Mouse (Mus musculus): ENCODE measurements around the gene Stkld1. TPM values are rescaled to one million over a fixed set of nuclear protein-coding genes. Genes with fewer than 3 reads are reported as not detected.

The Stkld1 gene
- polyA plus RNA-seq, 1 experiment from 2014 or later, result not detected

DNA sequence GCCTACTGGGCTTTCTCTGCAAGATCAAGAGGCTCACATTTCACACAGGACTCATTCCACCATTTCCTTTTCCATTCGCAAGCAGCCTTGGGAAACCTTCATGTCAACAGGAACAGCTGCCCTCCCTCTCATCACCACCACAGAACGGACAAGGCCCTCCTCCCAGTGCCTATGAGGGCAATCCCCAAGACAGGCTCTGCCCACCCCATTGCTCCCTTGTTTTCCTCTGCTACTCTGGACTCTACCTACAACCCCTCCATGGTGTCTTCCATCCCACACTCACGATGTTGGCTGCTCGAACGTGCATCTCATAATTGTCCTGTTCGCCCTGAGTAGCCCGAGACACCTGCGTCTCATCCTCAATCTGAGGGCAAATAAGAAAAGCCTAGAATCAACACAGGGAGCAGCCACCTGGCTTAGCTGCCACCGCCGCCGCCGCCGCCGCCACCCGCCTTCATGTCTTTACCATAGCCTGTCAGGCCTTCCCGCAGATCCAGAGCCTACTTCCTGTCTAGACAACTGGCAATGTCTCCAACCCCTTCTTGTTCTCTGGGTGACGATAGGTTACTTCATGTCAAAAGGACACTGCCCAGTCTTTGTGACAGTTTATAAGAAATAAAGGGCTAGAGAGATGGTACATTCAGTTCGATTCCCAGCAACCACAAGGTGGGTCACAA lies 25.0 kb upstream of the Stkld1 start:
- peak overlapping the region; percentile 60 for H3K4me2 ChIP-seq (replicated peaks)
- no peak for ATAC-seq
- peaks cover 25% of the 10 kb centered on the region for H3K4me1 ChIP-seq (replicated peaks)
- no peaks in the 10 kb centered on the region for H3K27me3 ChIP-seq (replicated peaks)
- WGBS, result 63% methylated on average over 18 of the region's 18 CpGs
- H3K9ac ChIP-seq, result peak overlapping the region; percentile 33
- H3K27ac ChIP-seq, result no peak overlapping the region
- no peaks in the 10 kb centered on the region for H3K9me3 ChIP-seq
- H3K36me3 ChIP-seq, result peaks cover 29% of the 10 kb centered on the region
- peak overlapping the region; percentile 60 for H3K4me3 ChIP-seq (replicated peaks)

DNA sequence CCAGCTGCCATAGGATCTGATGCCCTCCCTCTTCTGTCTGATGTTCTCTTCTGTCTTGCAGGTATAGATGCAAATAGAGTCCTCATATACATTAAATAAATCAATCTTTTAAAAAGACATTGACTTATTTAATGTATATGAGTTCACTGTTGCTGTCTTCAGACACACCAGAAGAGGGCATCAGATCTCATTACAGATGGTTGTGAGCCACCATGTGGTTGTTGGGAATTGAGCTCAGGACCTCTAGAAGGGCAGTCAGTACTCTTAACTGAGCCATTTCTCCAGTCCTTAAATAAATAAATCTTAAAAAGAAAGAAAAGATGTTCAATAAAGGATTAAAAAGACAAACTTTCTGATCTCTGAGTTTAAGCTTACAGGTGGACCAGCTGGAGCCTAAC lies 24.5 kb upstream of the Stkld1 start:
- H3K27ac ChIP-seq, result peak overlapping the region; percentile 81; the same call in 1 of the 2 replicates
- H3K9ac ChIP-seq, result peak overlapping the region; percentile 63
- no peaks in the 10 kb centered on the region for H3K27me3 ChIP-seq (replicated peaks)
- peak overlapping the region; percentile 60 for H3K4me3 ChIP-seq (replicated peaks)
- no peak for ATAC-seq
- peaks cover 30% of the 10 kb centered on the region for H3K36me3 ChIP-seq
- no peaks in the 10 kb centered on the region for H3K9me3 ChIP-seq
- peaks cover 22% of the 10 kb centered on the region for H3K4me1 ChIP-seq (replicated peaks)
- H3K4me2 ChIP-seq (replicated peaks), result peak overlapping the region; percentile 60

DNA sequence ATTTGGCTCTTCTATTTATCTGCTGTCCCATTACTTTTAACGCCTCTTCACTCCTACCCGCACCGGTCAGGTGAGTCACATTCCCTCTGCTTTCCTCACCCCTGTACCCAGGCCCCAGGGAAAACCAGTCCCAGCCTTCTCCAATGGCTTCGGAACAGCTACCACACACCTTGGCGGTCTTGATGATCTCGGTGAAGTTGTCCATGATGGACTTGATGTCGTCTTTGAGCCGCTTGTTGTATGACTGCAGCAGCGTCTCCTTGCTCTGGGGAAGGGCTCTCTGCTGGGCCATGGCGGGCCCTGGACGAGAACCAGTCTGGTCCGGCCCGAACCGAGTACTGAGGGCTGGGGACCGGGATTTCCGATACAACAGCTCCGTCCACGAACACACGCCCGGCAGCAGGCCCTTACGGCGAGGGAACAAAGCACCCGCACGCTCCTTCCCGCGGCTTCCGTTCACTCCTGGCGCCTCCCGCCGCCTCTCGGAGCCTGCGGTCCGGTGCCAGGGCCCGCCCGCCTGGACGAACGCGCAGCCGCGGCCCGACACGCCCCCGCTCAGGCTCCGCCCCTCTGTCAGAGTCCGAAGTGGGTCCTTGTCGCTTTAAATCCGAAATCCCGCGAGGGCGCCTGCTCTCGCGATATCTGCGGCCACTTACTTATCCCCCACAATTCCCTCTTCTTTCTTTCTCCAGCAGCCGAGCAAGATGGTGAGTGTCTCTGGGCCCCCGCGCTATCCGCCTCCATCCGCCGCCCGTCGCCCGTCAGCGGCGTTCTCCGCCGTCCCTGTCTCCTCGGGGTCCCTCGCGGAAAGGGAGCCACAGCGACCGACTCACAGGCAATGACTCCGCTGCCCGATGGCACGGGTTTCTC lies 23.5 kb upstream of the Stkld1 start, which contains the start of the genes Med22 and Rpl7a:
Gene Med22 (minus strand): TSS at position 554 of the 870 bp plus-strand sequence.
Gene Rpl7a (plus strand): TSS at position 641 of the 870 bp plus-strand sequence.
- Histone ChIP-seq H3K27me3 (replicated peaks) (no peaks in the 10 kb centered on the region), H3K4me1 (replicated peaks) (peaks cover 27% of the 10 kb centered on the region), H3K4me3 (replicated peaks) (peak within 1 kb of the TSS; percentile 60), H3K27ac (peak within 1 kb of the TSS; percentile 88), H3K9me3 (no peaks in the 10 kb centered on the region), H3K9ac (peak within 1 kb of the TSS; percentile 81), H3K36me3 (peaks cover 30% of the 10 kb centered on the region), H3K4me2 (replicated peaks) (peak within 1 kb of the TSS; percentile 84)
- ATAC-seq, result peak; percentile 96
- WGBS, result 0% methylated on average over 73 of the region's 74 CpGs

DNA sequence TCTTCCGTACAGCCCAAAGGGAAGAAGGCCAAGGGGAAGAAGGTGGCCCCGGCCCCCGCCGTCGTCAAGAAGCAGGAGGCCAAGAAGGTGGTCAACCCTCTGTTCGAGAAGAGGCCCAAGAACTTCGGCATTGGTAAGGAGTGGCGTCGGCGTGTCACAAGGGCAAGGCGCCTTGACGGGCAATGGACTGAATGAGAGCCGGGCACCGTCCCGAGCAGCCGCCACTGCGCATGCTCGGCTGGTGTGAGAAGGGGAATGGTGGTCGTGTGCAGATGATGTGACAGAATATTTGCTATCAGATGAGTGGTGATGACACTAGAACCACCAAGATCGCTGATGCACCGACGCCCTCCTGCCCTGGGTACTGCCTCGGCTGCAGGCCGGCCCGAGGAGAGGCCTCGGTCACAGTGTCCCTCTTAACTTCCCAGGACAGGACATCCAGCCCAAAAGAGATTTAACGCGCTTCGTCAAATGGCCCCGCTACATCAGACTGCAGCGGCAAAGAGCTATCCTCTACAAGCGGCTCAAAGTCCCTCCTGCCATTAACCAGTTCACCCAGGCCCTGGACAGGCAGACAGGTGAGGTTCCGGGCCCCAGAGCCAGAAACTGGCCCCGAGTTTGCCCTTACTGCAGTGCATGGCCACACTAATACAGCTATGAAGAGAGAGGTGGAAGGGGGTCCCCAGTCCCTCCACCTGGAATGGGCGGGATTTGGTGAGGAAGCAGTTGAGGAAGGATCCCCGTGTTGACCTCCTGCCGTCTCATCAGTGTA lies 22.7 kb upstream of the Stkld1 start:
- Histone ChIP-seq H3K27ac (peak overlapping the region; percentile 88), H3K9me3 (no peaks in the 10 kb centered on the region), H3K4me2 (replicated peaks) (peak overlapping the region; percentile 84), H3K9ac (peak overlapping the region; percentile 81), H3K36me3 (peaks cover 27% of the 10 kb centered on the region), H3K4me1 (replicated peaks) (peaks cover 31% of the 10 kb centered on the region), H3K27me3 (replicated peaks) (no peaks in the 10 kb centered on the region), H3K4me3 (replicated peaks) (peak overlapping the region; percentile 60)
- ATAC-seq, result peak; percentile 29
- WGBS, result 2% methylated on average over 37 of the region's 37 CpGs

DNA sequence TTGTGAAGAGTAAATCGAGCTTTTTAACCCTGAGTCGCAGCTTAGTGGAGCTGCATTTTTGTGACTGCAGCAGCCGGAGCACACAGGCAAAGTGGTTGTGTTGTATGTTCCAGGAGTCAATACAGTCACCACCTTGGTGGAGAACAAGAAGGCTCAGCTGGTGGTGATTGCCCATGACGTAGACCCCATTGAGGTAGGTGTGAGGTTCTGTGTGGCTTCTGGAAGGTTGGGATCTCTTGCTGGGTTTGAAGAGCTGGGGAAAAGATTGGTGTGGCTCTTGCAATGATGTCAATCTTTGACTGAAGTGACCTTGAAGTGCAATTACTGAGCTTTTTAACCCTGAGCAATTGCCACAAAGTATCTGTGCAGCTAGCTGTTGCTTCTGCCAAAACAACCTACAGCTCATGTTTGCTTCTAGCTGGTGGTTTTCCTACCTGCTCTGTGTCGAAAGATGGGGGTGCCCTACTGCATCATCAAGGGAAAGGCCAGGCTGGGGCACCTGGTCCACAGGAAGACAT lies 21.5 kb upstream of the Stkld1 start:
- Histone ChIP-seq H3K36me3 (peaks cover 18% of the 10 kb centered on the region), H3K27ac (no peak overlapping the region), H3K4me2 (replicated peaks) (peak overlapping the region; percentile 84), H3K9me3 (no peaks in the 10 kb centered on the region), H3K27me3 (replicated peaks) (no peaks in the 10 kb centered on the region), H3K9ac (peak overlapping the region; percentile 81), H3K4me3 (replicated peaks) (peak overlapping the region; percentile 60), H3K4me1 (replicated peaks) (peaks cover 35% of the 10 kb centered on the region)
- WGBS, result 58% methylated on average over 5 of the region's 5 CpGs
- ATAC-seq, result no peak

DNA sequence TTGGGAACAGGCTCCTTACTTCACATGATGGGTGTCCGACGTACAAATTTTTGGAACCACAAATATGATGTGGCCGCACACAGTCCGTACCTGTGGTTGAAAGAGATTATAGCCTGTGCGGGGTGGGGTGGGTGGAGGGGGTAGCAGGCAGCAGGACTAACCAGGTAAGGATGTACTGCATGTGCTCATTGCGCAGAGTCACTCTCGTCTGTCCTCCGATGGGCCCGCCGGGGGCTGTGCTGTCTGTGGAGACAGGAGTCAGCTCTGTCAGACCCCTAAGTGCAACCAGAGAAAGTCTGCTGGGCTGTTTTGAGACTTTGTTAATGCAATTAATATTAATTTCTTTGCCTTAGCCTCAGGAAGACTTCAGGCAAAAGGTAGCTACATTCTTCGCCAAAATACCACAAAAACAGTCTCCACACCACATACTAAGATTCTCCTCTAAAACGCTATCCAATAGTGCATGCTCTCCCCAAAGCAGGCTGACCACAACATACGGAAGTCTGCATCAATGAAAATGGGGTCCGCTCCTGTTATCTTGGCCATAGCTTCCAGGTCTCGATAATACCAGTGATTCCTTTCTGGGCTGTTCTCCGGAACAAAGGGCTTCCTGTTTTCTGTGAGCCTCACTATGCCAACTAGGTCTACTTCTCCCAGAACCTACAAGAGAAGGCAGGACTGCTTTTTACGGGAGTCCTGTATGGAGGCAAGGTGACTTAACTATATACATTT lies 20.3 kb upstream of the Stkld1 start:
- Histone ChIP-seq H3K4me1 (replicated peaks) (peaks cover 39% of the 10 kb centered on the region), H3K4me3 (replicated peaks) (no peak overlapping the region), H3K9me3 (no peaks in the 10 kb centered on the region), H3K27ac (no peak overlapping the region), H3K4me2 (replicated peaks) (no peak overlapping the region), H3K27me3 (replicated peaks) (no peaks in the 10 kb centered on the region), H3K9ac (no peak overlapping the region), H3K36me3 (peaks cover 18% of the 10 kb centered on the region)
- 85% methylated on average over 17 of the region's 17 CpGs for WGBS
- no peak for ATAC-seq

DNA sequence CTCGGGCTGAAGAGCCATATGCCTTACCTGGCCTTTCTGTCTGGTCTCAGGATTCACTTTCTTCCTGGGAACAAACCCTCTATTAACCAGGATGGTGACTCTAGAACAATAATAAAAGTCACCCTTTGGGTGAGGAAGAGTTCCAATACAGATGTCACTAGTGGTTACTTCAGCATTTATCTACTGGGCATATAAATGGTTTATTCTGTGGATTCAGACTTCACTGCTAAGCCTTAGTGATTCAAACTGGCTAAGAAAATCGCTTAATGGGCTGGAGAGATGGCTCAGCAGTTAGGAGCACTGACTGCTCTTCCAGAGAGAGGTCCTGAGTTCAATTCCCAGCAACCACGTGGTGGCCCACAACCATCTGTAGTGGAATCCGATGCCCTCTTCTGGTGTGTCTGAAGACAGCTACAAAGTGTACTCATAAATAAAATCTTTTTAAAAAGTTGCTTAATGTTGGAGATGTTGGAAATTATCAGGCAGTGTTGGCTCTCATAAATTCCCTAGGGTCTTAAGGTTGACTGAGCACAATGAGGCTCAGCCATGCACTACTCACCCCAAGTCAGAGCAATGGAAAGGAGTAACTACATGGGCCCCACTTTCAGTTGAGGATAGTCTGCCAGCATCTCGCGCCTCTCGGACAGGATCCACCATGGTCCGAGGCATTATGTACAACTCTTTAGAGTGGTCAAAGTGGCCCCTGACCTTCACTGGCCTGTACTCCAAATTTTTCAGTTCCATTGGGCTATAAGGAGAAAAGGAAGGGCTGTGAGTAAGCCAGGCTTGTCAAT lies 19.5 kb upstream of the Stkld1 start:
- no peak overlapping the region for H3K4me3 ChIP-seq (replicated peaks)
- peak overlapping the region; percentile 89; the same call in 1 of the 2 replicates for H3K4me2 ChIP-seq (replicated peaks)
- H3K4me1 ChIP-seq (replicated peaks), result peaks cover 32% of the 10 kb centered on the region
- H3K9me3 ChIP-seq, result no peaks in the 10 kb centered on the region
- peaks cover 23% of the 10 kb centered on the region for H3K36me3 ChIP-seq
- no peak for ATAC-seq
- no peak overlapping the region for H3K27ac ChIP-seq
- H3K9ac ChIP-seq, result no peak overlapping the region
- H3K27me3 ChIP-seq (replicated peaks), result no peaks in the 10 kb centered on the region
- WGBS, result 64% methylated on average over 8 of the region's 8 CpGs

DNA sequence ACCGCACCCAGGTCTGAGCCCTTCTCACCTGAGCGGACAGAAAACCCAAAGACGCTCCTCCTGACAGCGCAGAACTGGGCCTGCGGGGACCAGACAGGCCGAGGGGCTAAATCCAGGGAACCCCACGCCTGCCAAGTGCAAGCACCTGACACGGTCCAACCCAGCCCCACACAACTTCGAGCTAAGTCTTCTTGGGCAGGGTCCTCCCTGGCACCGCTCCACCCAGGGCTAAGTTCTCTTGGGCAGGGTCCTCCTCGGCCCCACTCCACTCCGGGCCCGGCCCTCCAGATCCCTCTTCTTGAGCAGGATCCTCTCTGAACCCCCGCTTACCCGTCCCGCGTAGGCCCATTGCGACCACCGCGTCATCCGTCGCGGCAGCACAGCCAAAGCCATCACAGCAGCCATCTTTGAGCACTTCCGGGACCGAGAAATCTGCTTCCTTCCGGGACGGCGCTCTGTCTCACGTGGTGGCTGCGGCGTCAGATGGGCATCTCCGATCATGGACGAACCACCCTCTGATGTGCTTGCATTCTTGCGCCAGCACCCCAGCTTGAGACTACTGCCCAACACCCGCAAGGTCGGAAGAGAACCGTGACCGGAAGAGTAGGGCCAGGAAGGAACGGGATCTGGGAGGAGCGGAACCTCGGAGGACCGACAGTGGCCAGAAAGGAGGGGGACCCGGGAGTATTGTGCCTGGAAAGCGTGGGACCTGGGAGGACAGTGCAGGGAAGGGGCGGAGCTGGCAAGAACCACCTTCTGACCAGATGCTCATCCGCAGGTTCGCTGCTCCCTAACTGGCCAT lies 17.7 kb upstream of the Stkld1 start, which contains the start of the genes Surf2 and Surf1:
Gene Surf2 (plus strand): TSS at position 441 of the 802 bp plus-strand sequence.
Gene Surf1 (minus strand): TSS at position 604 of the 802 bp plus-strand sequence.
- WGBS, result 1% methylated on average over 47 of the region's 47 CpGs

DNA sequence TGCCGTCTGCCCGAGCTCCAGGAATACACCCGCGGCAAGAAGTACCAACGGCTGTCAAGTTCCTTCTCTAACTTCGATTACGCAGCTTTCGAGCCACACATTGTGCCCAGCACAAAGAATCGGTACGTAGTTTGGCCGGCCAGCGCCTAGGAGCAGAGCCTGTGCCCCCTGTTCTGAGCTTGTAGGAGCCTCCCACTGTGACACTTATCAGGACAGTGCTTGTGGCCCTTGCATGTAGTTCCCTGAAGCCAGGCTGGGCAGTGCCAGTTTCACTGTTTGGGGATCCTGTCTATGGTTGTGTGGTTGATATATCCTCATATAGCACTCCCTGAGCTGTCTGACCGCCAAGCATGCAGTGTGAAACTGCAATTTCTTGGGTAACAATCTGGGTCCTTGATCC lies 17.1 kb upstream of the Stkld1 start:
- no peak for ATAC-seq

More for the DNA sequence above, 17.7 kb upstream of the Stkld1 start, which contains the start of the genes Surf2 and Surf1:
- Histone ChIP-seq H3K9ac (peak within 1 kb of the TSS; percentile 64), H3K4me1 (replicated peaks) (peaks cover 32% of the 10 kb centered on the region), H3K4me3 (replicated peaks) (peak within 1 kb of the TSS; percentile 57), H3K9me3 (no peaks in the 10 kb centered on the region), H3K36me3 (peaks cover 39% of the 10 kb centered on the region), H3K27me3 (replicated peaks) (no peaks in the 10 kb centered on the region), H3K4me2 (replicated peaks) (peak within 1 kb of the TSS; percentile 89), H3K27ac (peak within 1 kb of the TSS; percentile 73)
- ATAC-seq, result peak; percentile 83

DNA sequence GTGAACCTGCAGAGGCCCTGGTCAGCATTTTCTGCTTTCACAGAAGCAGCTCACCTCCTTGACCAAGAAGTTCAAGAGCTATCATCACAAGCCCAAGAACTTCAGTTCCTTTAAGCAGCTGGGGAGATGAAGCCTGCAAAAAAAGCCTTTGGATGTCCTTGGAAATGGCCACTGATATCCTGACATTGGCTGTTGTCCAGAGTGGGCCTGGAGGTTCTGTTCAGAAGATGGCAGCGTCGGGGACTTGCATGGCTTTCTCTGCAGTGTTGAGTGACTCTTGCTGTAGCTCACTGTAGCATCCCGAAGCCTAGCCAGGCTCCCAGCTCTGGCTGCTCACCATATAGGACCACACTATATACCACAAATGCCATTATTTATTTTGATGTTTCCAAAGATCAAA lies 14.2 kb upstream of the Stkld1 start:
- Histone ChIP-seq H3K9ac (no peak overlapping the region), H3K27me3 (replicated peaks) (no peaks in the 10 kb centered on the region), H3K4me2 (replicated peaks) (no peak overlapping the region), H3K36me3 (peaks cover 61% of the 10 kb centered on the region), H3K4me3 (replicated peaks) (no peak overlapping the region), H3K9me3 (no peaks in the 10 kb centered on the region), H3K4me1 (replicated peaks) (peaks cover 23% of the 10 kb centered on the region), H3K27ac (no peak overlapping the region)
- WGBS, result 87% methylated on average over 3 of the region's 3 CpGs
- no peak for ATAC-seq

More for the DNA sequence above, 17.1 kb upstream of the Stkld1 start:
- no peaks in the 10 kb centered on the region for H3K27me3 ChIP-seq (replicated peaks)
- H3K9me3 ChIP-seq, result no peaks in the 10 kb centered on the region
- H3K36me3 ChIP-seq, result peaks cover 45% of the 10 kb centered on the region
- H3K4me1 ChIP-seq (replicated peaks), result peaks cover 30% of the 10 kb centered on the region
- H3K4me3 ChIP-seq (replicated peaks), result peak overlapping the region; percentile 57
- WGBS, result 2% methylated on average over 13 of the region's 13 CpGs
- H3K27ac ChIP-seq, result peak overlapping the region; percentile 73
- H3K9ac ChIP-seq, result peak overlapping the region; percentile 64
- peak overlapping the region; percentile 89 for H3K4me2 ChIP-seq (replicated peaks)

Data from intestine, embryonic 15.5 days (tissue).